Mouse (Mus musculus) E14TG2a.4 (cell line): Measurements from ENCODE around the gene Ergic1.

Experiments used
- CTCF ChIP-seq: conservative IDR thresholded peaks from 2 replicates; pipeline ENCODE4 v1.5.1; 2014; ENCODE audit warnings: low read length
- POU5F1 ChIP-seq: IDR thresholded peaks from 2 replicates; pipeline ENCODE4 v1.6.1; 2014; ENCODE audit warnings: low read length, borderline replicate concordance

- TF ChIP-seq CTCF (no peak), POU5F1 (no peak)
Observed at GRCm38 (mm10) chr17:26645411-26645854, 84.1 kb downstream of the Ergic1 start.
